Mouse (Mus musculus) bone marrow, adult 2 months (tissue): ENCODE measurements around the gene Myh9.

Source experiments
- CTCF ChIP-seq: fragments of 200-500 bp; IDR thresholded peaks from 2 replicates; pipeline ENCODE4 v1.5.1; 2011; ENCODE audit warnings: low read length, control low read depth; ENCODE audit not compliant: control insufficient read depth, insufficient read depth
- POLR2A ChIP-seq: fragments of 200-500 bp; IDR thresholded peaks from 2 replicates; pipeline ENCODE4 v1.6.1; 2011; ENCODE audit warnings: low read depth, mild to moderate bottlenecking, control low read depth, low read length, borderline replicate concordance; ENCODE audit not compliant: control insufficient read depth

DNA sequence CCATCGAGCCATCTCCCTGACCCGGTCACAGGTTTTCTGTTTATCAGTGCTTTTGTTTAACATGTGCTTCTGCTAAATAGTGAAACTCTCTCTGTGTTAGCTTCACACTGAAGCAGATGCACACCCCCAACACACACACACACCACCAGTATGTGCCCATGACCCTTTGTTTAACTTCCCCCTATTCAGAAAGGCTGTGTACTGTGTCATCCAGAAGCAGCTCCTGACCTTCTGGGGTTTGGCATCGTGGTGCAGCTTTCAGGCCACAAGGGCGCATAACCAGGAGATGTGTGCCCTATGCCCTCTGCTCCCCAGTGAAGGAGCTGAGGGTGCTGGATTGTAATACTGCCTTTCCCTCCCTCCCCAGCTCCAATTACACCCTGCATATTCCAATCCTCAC lies 32.3 kb upstream of the Myh9 start:
- TF ChIP-seq POLR2A (no peak), CTCF (no peak)
